Mouse (Mus musculus) liver, adult (tissue): ENCODE results near the gene Gm42878.
A peak's percentile ranks its signal among the peaks of the same experiment; 100 is the strongest.

Experiments
- GATA4 ChIP-seq: IDR thresholded peaks from 2 replicates; pipeline ENCODE4 v1.6.1; 2014; ENCODE audit warnings: mild to moderate bottlenecking, low read length; ENCODE audit not compliant: insufficient replicate concordance

Gm42878 gene

GRCm38 (mm10) chr5:121544910-121545792 lies at the start of gene Gm42878, which contains the start of gene Adam1a:
Gm42878 (minus strand) TSS chr5:121545482.
Adam1a (minus strand) TSS chr5:121545482.
- no peak for TF ChIP-seq GATA4

- TF ChIP-seq GATA4 = no peak
These were observed 49.5 kb upstream of the Gm42878 start for GRCm38 (mm10) chr5:121594714-121595313.

GRCm38 (mm10) chr5:121593451-121594401 lies 48.4 kb upstream of the Gm42878 start, which contains the start of gene Aldh2:
Aldh2 (minus strand) TSS chr5:121593824.
- TF ChIP-seq GATA4 = peak; percentile 42; the same call in 1 of the 2 replicates

GRCm38 (mm10) chr5:121592816-121593407 lies 47.6 kb upstream of the Gm42878 start:
- TF ChIP-seq GATA4 = peak; percentile 48; the same call in 1 of the 2 replicates

- no peak for TF ChIP-seq GATA4
These were observed 47.0 kb upstream of the Gm42878 start for GRCm38 (mm10) chr5:121592064-121592815.

GRCm38 (mm10) chr5:121591417-121592063 lies 46.3 kb upstream of the Gm42878 start:
- no peak; the same call in 1 of the 2 replicates for TF ChIP-seq GATA4

GRCm38 (mm10) chr5:121589928-121590327 lies 44.6 kb upstream of the Gm42878 start:
- no peak for TF ChIP-seq GATA4

- TF ChIP-seq GATA4 = peak; percentile 60; the same call in 1 of the 2 replicates
These were observed 41.2 kb upstream of the Gm42878 start for GRCm38 (mm10) chr5:121586400-121587039.

- TF ChIP-seq GATA4 = no peak
These were observed 40.4 kb upstream of the Gm42878 start for GRCm38 (mm10) chr5:121585699-121586098.

- TF ChIP-seq GATA4 = no peak
These were observed 39.7 kb upstream of the Gm42878 start for GRCm38 (mm10) chr5:121585005-121585404.

- TF ChIP-seq GATA4 = peak; percentile 93; the same call in 1 of the 2 replicates
These were observed 38.7 kb upstream of the Gm42878 start for GRCm38 (mm10) chr5:121583765-121584501.

GRCm38 (mm10) chr5:121581945-121582344 lies 36.7 kb upstream of the Gm42878 start:
- no peak for TF ChIP-seq GATA4

GRCm38 (mm10) chr5:121576927-121577488 lies 31.7 kb upstream of the Gm42878 start:
- no peak for TF ChIP-seq GATA4
